Mouse (Mus musculus) intestine, postnatal 0 days (tissue): Measurements from ENCODE around the gene Wwc1. TPM values are rescaled to one million over a fixed set of nuclear protein-coding genes. Genes with fewer than 3 reads are reported as not detected.

Experiments used
- ATAC-seq: fragments of 200-750 bp; cut with Nextera tagmentation; 2 replicates; pipeline ENCODE4 v1.8.0; 2017; ENCODE audit warnings: mild to moderate bottlenecking, moderate TSS enrichment, moderate library complexity
- H3K27ac ChIP-seq: fragments of 300-500 bp; sonication (generic); 2 replicates; pipeline ENCODE4 v1.5.1; 2014; ENCODE audit warnings: mild to moderate bottlenecking, low read depth, low read length, moderate library complexity
- H3K27me3 ChIP-seq: fragments of 300-500 bp; sonication (generic); replicated peaks from 2 replicates; pipeline ENCODE4 v1.6.1; 2014; ENCODE audit warnings: low read length, mixed read lengths; ENCODE audit not compliant: control insufficient read depth, insufficient read depth
- H3K36me3 ChIP-seq: fragments of 300-500 bp; sonication (generic); 2 replicates; pipeline ENCODE4 v1.6.1; 2014; ENCODE audit warnings: mild to moderate bottlenecking, moderate library complexity; ENCODE audit not compliant: control insufficient read depth, insufficient read depth
- H3K4me1 ChIP-seq: fragments of 300-500 bp; sonication (generic); replicated peaks from 2 replicates; pipeline ENCODE4 v1.6.1; 2014; ENCODE audit warnings: antibody characterized with exemption, low read length, mixed read lengths; ENCODE audit not compliant: control insufficient read depth, insufficient read depth
- H3K4me2 ChIP-seq: fragments of 300-500 bp; sonication (generic); replicated peaks from 2 replicates; pipeline ENCODE4 v1.6.1; 2014; ENCODE audit warnings: low read depth, mild to moderate bottlenecking, moderate library complexity
- H3K4me3 ChIP-seq: fragments of 300-500 bp; sonication (generic); 2 replicates; pipeline ENCODE4 v1.5.1; 2014; ENCODE audit warnings: low read depth, low read length
- H3K9ac ChIP-seq: fragments of 300-500 bp; sonication (generic); 2 replicates; pipeline ENCODE4 v1.6.1; 2014; ENCODE audit warnings: mild to moderate bottlenecking, low read depth, low read length
- H3K9me3 ChIP-seq: fragments of 300-500 bp; sonication (generic); 2 replicates; pipeline ENCODE4 v1.6.1; 2016; ENCODE audit warnings: mixed run types; ENCODE audit not compliant: control insufficient read depth
- CTCF ChIP-seq: sonication (generic); IDR thresholded peaks from 2 replicates; pipeline ENCODE4 v1.5.1; 2016; ENCODE audit warnings: low read depth, mild to moderate bottlenecking, control low read depth, antibody characterized with exemption, moderate library complexity
- WGBS: fragments of 180-500 bp; shearing (Covaris S2); extraction: QIAGEN DNeasy Blood & Tissue Kit; methylation state at CpG from one replicate; pipeline ENCODE4 v1.1.7; 2014; 5-methylcytosine and 5-hydroxymethylcytosine counted together
- polyA plus RNA-seq: library from polyadenylated mRNA; unstranded; fragments of >200 nt; fragmentation: Nextera tagmentation; extraction: Ambion mirVana; gene quantifications from 2 replicates; pipeline ENCODE4 v1.2.1, GENCODE M21; 2015

The Wwc1 gene
- polyA plus RNA-seq, 1 experiment from 2014 or later, result 16.1 TPM

DNA sequence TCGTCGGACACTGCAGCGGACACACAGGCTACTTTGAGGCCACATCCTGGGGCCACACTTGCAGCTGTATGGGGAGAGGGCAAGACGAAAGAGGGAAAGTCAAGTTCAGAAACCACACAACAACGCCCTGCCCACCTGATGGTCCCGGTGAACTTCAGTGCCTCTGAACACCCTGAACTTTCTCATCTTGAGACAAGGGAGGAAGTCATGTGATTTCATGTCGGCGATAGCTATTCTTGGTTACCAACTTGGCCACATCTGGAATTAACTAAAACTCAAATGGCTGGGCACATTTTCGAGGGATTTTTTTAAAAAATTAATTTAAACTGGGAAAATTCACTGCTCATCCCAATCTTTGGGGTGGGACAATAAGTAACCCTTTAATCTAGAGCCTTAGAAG, 109.4 kb downstream of the Wwc1 start:
- Histone ChIP-seq H3K4me3 (no peak overlapping the region), H3K36me3 (peaks cover 50% of the 10 kb centered on the region), H3K4me1 (no peaks in the 10 kb centered on the region), H3K9me3 (no peaks in the 10 kb centered on the region), H3K9ac (no peak overlapping the region), H3K4me2 (no peak overlapping the region), H3K27ac (no peak overlapping the region), H3K27me3 (no peaks in the 10 kb centered on the region)
- no peak for ATAC-seq
- no peak for TF ChIP-seq CTCF
- WGBS, result 86% methylated on average over 9 of the region's 9 CpGs

DNA sequence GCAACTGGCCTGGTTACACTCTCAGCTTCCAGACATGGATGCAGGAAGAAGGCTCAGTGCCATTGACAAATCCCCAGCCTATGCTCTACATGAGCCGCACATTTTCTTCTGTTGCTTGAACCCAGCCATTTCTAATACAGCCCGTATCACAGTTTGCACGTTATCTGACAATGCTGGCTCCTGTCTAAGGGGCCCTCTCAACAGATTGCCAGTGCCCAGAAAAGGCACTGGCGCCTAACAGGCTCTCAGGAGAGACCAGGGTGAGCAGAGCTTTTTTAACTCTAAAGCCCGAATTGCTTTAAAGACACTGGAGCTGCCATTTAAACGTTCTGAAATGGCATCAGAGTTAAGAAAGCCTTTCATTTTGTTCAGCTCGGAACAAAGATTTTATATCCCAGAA, 114.2 kb downstream of the Wwc1 start:
- Histone ChIP-seq H3K9ac (no peak overlapping the region), H3K36me3 (peaks cover 48% of the 10 kb centered on the region), H3K4me2 (no peak overlapping the region), H3K4me1 (no peaks in the 10 kb centered on the region), H3K27me3 (no peaks in the 10 kb centered on the region), H3K27ac (no peak overlapping the region), H3K9me3 (no peaks in the 10 kb centered on the region), H3K4me3 (no peak overlapping the region)
- no peak for ATAC-seq
- 83% methylated on average over 7 of the region's 7 CpGs for WGBS
- TF ChIP-seq CTCF, result no peak

DNA sequence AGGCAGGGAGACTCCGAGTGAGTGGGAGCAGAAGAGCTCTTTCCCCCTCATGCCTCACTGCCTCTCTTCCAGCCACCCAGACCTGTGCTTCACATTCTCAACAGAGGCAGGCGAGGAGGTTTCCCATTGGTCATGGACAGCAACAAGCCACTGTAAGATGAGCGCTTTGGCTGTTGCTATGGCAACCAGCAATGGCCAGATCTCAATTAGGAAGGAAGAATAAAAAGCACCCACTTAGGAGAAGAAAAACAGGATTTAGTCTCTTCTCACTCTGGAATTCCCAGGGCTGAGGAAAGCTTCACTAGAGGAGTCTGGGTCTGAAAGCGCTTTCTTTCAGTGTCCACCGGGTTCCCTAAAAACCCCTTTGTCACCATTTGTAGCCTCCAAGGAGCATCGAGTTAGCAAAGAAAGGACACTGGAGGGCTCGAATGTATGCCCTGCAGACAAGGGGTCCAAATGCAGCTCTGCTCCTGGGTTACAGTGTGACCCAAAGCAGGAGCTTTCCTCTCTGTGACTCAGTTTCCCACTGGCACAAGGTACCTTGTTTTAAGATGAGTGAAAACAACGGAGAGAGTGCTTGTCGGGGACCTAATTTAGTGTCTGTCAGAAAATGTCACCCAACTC, 115.2 kb downstream of the Wwc1 start:
- TF ChIP-seq CTCF, result no peak
- Histone ChIP-seq H3K4me3 (no peak overlapping the region), H3K4me2 (no peak overlapping the region), H3K27me3 (no peaks in the 10 kb centered on the region), H3K9ac (no peak overlapping the region), H3K27ac (no peak overlapping the region), H3K4me1 (no peaks in the 10 kb centered on the region), H3K36me3 (peaks cover 46% of the 10 kb centered on the region), H3K9me3 (no peaks in the 10 kb centered on the region)
- ATAC-seq, result no peak
- WGBS, result 57% methylated on average over 9 of the region's 9 CpGs

GRCm38 (mm10) chr11:35863653-35864052, 116.7 kb downstream of the Wwc1 start:
- no peak for ATAC-seq
- H3K27me3 ChIP-seq, result no peaks in the 10 kb centered on the region
- no peak for TF ChIP-seq CTCF
- no peak overlapping the region for H3K4me2 ChIP-seq
- H3K4me3 ChIP-seq, result no peak overlapping the region
- H3K4me1 ChIP-seq, result no peaks in the 10 kb centered on the region
- H3K9me3 ChIP-seq, result no peaks in the 10 kb centered on the region
- no peak overlapping the region for H3K9ac ChIP-seq
- H3K27ac ChIP-seq, result no peak overlapping the region
- peaks cover 39% of the 10 kb centered on the region for H3K36me3 ChIP-seq
- 90% methylated on average over 5 of the region's 5 CpGs for WGBS

GRCm38 (mm10) chr11:35857395-35858067, 122.8 kb downstream of the Wwc1 start:
- WGBS, result 68% methylated on average over 12 of the region's 12 CpGs
- Histone ChIP-seq H3K27ac (no peak overlapping the region; the same call in 1 of the 2 replicates), H3K9ac (no peak overlapping the region), H3K9me3 (no peaks in the 10 kb centered on the region), H3K4me3 (no peak overlapping the region), H3K27me3 (no peaks in the 10 kb centered on the region), H3K4me2 (no peak overlapping the region), H3K4me1 (no peaks in the 10 kb centered on the region), H3K36me3 (peaks cover 16% of the 10 kb centered on the region; the same call in 1 of the 2 replicates)
- ATAC-seq, result 0 out of 2 replicates have a peak, but pooled peaks have one; percentile 28
- TF ChIP-seq CTCF, result no peak

DNA sequence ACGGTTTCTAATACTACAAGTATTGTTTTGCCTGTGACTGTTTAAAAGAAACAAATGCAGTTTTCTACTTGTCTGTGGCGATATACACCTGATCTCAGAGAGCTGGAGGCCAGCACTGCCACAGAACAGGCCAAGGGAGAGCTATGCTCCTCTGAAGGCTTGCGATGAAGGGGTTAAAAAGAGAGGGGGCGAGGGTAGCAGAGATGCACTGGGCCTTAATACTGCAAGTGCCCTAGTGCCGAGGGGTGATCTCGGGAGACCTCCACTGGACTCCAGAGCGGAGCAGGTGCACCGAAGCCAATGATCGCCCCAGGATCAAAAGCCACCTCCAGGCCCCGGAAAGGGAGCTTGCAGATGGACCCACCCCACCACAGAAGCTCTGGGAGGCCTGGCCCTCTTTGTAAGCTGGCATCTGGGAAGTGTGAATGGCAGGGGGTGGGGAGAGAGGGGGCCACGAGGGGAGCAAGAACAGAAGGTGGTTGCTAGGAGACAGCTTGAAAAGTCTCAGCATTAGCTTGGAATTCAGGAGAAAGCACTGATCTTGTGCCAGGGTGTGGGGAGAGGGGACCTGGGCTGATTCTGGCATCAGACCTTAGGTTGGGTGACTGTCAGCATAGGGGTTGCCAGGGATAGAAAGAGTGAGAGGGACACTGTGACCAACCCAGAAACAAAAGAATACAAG, 123.8 kb downstream of the Wwc1 start:
- no peak for ATAC-seq
- H3K27me3 ChIP-seq, result no peaks in the 10 kb centered on the region
- no peak for TF ChIP-seq CTCF

More for the DNA sequence above, 123.8 kb downstream of the Wwc1 start:
- H3K27ac ChIP-seq, result no peak overlapping the region
- H3K4me2 ChIP-seq, result no peak overlapping the region
- no peak overlapping the region for H3K9ac ChIP-seq
- no peaks in the 10 kb centered on the region for H3K9me3 ChIP-seq
- no peaks in the 10 kb centered on the region for H3K4me1 ChIP-seq
- 72% methylated on average over 11 of the region's 11 CpGs for WGBS
- peaks cover 24% of the 10 kb centered on the region for H3K36me3 ChIP-seq
- H3K4me3 ChIP-seq, result no peak overlapping the region
